Mouse (Mus musculus): Measurements from ENCODE around the gene Mafb. TPM values are rescaled to one million over a fixed set of nuclear protein-coding genes. Genes with fewer than 3 reads are reported as not detected.

Gene Mafb
- polyA plus RNA-seq, 1 experiment from 2014 or later = 13.3 TPM

GRCm38 (mm10) chr2:160340121-160340520, 26.7 kb downstream of the Mafb start:
- no peak overlapping the region for H3K4me3 ChIP-seq (ENCODE audit: low read depth, low read length)
- DNase-seq (ENCODE audit: low spot score) (no peak), ATAC-seq (ENCODE audit: insufficient read depth, low FRiP score, low TSS enrichment) (no peak)
- H3K4me2 ChIP-seq (ENCODE audit: low read depth) = no peak overlapping the region
- H3K27ac ChIP-seq (ENCODE audit: low read depth, low read length) = no peak overlapping the region
- WGBS = 85% methylated on average over 3 of the region's 4 CpGs
- no peak overlapping the region for H3K9ac ChIP-seq (ENCODE audit: low read length)
- H3K36me3 ChIP-seq (ENCODE audit: control insufficient read depth, insufficient read depth, low read length) = no peaks in the 10 kb centered on the region
- H3K4me1 ChIP-seq (ENCODE audit: control insufficient read depth, insufficient read depth, low read length) = no peaks in the 10 kb centered on the region
- H3K9me3 ChIP-seq (ENCODE audit: control insufficient read depth, low read length) = no peaks in the 10 kb centered on the region
- H3K27me3 ChIP-seq (ENCODE audit: control insufficient read depth, insufficient read depth, low read length) = no peaks in the 10 kb centered on the region

- H3K27ac ChIP-seq (ENCODE audit: low read depth, low read length) = no peak overlapping the region
- H3K27me3 ChIP-seq (ENCODE audit: control insufficient read depth, insufficient read depth, low read length) = no peaks in the 10 kb centered on the region
- H3K4me2 ChIP-seq (ENCODE audit: low read depth) = no peak overlapping the region
- no peak overlapping the region for H3K9ac ChIP-seq (ENCODE audit: low read length)
- no peak overlapping the region for H3K4me3 ChIP-seq (ENCODE audit: low read depth, low read length)
- H3K36me3 ChIP-seq (ENCODE audit: control insufficient read depth, insufficient read depth, low read length) = no peaks in the 10 kb centered on the region
- 89% methylated on average over 5 of the region's 5 CpGs for WGBS
- no peak for DNase-seq (ENCODE audit: low spot score)
- H3K9me3 ChIP-seq (ENCODE audit: control insufficient read depth, low read length) = no peaks in the 10 kb centered on the region
- no peaks in the 10 kb centered on the region for H3K4me1 ChIP-seq (ENCODE audit: control insufficient read depth, insufficient read depth, low read length)
- no peak for ATAC-seq (ENCODE audit: insufficient read depth, low FRiP score, low TSS enrichment)
Measured at GRCm38 (mm10) chr2:160339595-160339994, 27.3 kb downstream of the Mafb start.

GRCm38 (mm10) chr2:160336053-160336452, 30.8 kb downstream of the Mafb start:
- Histone ChIP-seq H3K27ac (ENCODE audit: low read depth, low read length) (no peak overlapping the region), H3K27me3 (ENCODE audit: control insufficient read depth, insufficient read depth, low read length) (no peaks in the 10 kb centered on the region), H3K4me3 (ENCODE audit: low read depth, low read length) (no peak overlapping the region), H3K4me1 (ENCODE audit: control insufficient read depth, insufficient read depth, low read length) (no peaks in the 10 kb centered on the region), H3K9ac (ENCODE audit: low read length) (no peak overlapping the region), H3K9me3 (ENCODE audit: control insufficient read depth, low read length) (no peaks in the 10 kb centered on the region), H3K4me2 (ENCODE audit: low read depth) (no peak overlapping the region), H3K36me3 (ENCODE audit: control insufficient read depth, insufficient read depth, low read length) (no peaks in the 10 kb centered on the region)
- ATAC-seq (ENCODE audit: insufficient read depth, low FRiP score, low TSS enrichment) = no peak
- WGBS = 62% methylated on average over 2 of the region's 2 CpGs
- DNase-seq (ENCODE audit: low spot score) = no peak

- H3K9ac ChIP-seq (ENCODE audit: low read length) = no peak overlapping the region
- 78% methylated on average over 1 of the region's 1 CpGs for WGBS
- no peak overlapping the region for H3K4me3 ChIP-seq (ENCODE audit: low read depth, low read length)
- ATAC-seq (ENCODE audit: insufficient read depth, low FRiP score, low TSS enrichment) (no peak), DNase-seq (ENCODE audit: low spot score) (no peak)
- no peaks in the 10 kb centered on the region for H3K9me3 ChIP-seq (ENCODE audit: control insufficient read depth, low read length)
- H3K4me2 ChIP-seq (ENCODE audit: low read depth) = no peak overlapping the region
- no peak overlapping the region for H3K27ac ChIP-seq (ENCODE audit: low read depth, low read length)
- H3K27me3 ChIP-seq (ENCODE audit: control insufficient read depth, insufficient read depth, low read length) = no peaks in the 10 kb centered on the region
- H3K4me1 ChIP-seq (ENCODE audit: control insufficient read depth, insufficient read depth, low read length) = no peaks in the 10 kb centered on the region
- no peaks in the 10 kb centered on the region for H3K36me3 ChIP-seq (ENCODE audit: control insufficient read depth, insufficient read depth, low read length)
Measured at GRCm38 (mm10) chr2:160335043-160335442, 31.8 kb downstream of the Mafb start.

GRCm38 (mm10) chr2:160334111-160334661, 32.7 kb downstream of the Mafb start, which contains the start of gene Gm826:
TSS of gene Gm826 (minus strand) at chr2:160334162.
- Histone ChIP-seq H3K4me2 (ENCODE audit: low read depth) (no peak within 1 kb of the TSS), H3K36me3 (ENCODE audit: control insufficient read depth, insufficient read depth, low read length) (no peaks in the 10 kb centered on the region), H3K27me3 (ENCODE audit: control insufficient read depth, insufficient read depth, low read length) (no peaks in the 10 kb centered on the region), H3K9ac (ENCODE audit: low read length) (no peak within 1 kb of the TSS), H3K27ac (ENCODE audit: low read depth, low read length) (no peak within 1 kb of the TSS), H3K4me3 (ENCODE audit: low read depth, low read length) (no peak within 1 kb of the TSS), H3K9me3 (ENCODE audit: control insufficient read depth, low read length) (no peaks in the 10 kb centered on the region), H3K4me1 (ENCODE audit: control insufficient read depth, insufficient read depth, low read length) (no peaks in the 10 kb centered on the region)
- WGBS = 60% methylated on average over 4 of the region's 4 CpGs
- DNase-seq (ENCODE audit: low spot score) = no peak
- ATAC-seq (ENCODE audit: insufficient read depth, low FRiP score, low TSS enrichment) = no peak

GRCm38 (mm10) chr2:160332516-160333325, 34.1 kb downstream of the Mafb start:
- Histone ChIP-seq H3K27me3 (ENCODE audit: control insufficient read depth, insufficient read depth, low read length) (no peaks in the 10 kb centered on the region), H3K4me2 (ENCODE audit: low read depth) (no peak overlapping the region), H3K9me3 (ENCODE audit: control insufficient read depth, low read length) (no peaks in the 10 kb centered on the region), H3K27ac (ENCODE audit: low read depth, low read length) (no peak overlapping the region), H3K9ac (ENCODE audit: low read length) (no peak overlapping the region), H3K36me3 (ENCODE audit: control insufficient read depth, insufficient read depth, low read length) (no peaks in the 10 kb centered on the region), H3K4me1 (ENCODE audit: control insufficient read depth, insufficient read depth, low read length) (no peaks in the 10 kb centered on the region), H3K4me3 (ENCODE audit: low read depth, low read length) (no peak overlapping the region)
- no peak for ATAC-seq (ENCODE audit: insufficient read depth, low FRiP score, low TSS enrichment)
- WGBS = 86% methylated on average over 12 of the region's 12 CpGs
- DNase-seq (ENCODE audit: low spot score) = no peak

GRCm38 (mm10) chr2:160328886-160329285, 38.0 kb downstream of the Mafb start:
- H3K27me3 ChIP-seq (ENCODE audit: control insufficient read depth, insufficient read depth, low read length) = no peaks in the 10 kb centered on the region
- ATAC-seq (ENCODE audit: insufficient read depth, low FRiP score, low TSS enrichment) = no peak

GRCm38 (mm10) chr2:160327716-160328115, 39.1 kb downstream of the Mafb start:
- Histone ChIP-seq H3K27me3 (ENCODE audit: control insufficient read depth, insufficient read depth, low read length) (no peaks in the 10 kb centered on the region), H3K4me2 (ENCODE audit: low read depth) (no peak overlapping the region), H3K4me1 (ENCODE audit: control insufficient read depth, insufficient read depth, low read length) (no peaks in the 10 kb centered on the region), H3K4me3 (ENCODE audit: low read depth, low read length) (no peak overlapping the region), H3K9ac (ENCODE audit: low read length) (no peak overlapping the region), H3K27ac (ENCODE audit: low read depth, low read length) (no peak overlapping the region), H3K9me3 (ENCODE audit: control insufficient read depth, low read length) (no peaks in the 10 kb centered on the region), H3K36me3 (ENCODE audit: control insufficient read depth, insufficient read depth, low read length) (no peaks in the 10 kb centered on the region)
- no peak for DNase-seq (ENCODE audit: low spot score)
- 82% methylated on average over 4 of the region's 4 CpGs for WGBS
- ATAC-seq (ENCODE audit: insufficient read depth, low FRiP score, low TSS enrichment) = no peak

More at GRCm38 (mm10) chr2:160328886-160329285, 38.0 kb downstream of the Mafb start:
- no peak overlapping the region for H3K9ac ChIP-seq (ENCODE audit: low read length)
- no peaks in the 10 kb centered on the region for H3K36me3 ChIP-seq (ENCODE audit: control insufficient read depth, insufficient read depth, low read length)
- no peaks in the 10 kb centered on the region for H3K9me3 ChIP-seq (ENCODE audit: control insufficient read depth, low read length)
- no peak overlapping the region for H3K4me2 ChIP-seq (ENCODE audit: low read depth)
- no peak overlapping the region for H3K4me3 ChIP-seq (ENCODE audit: low read depth, low read length)
- no peak for DNase-seq (ENCODE audit: low spot score)
- H3K4me1 ChIP-seq (ENCODE audit: control insufficient read depth, insufficient read depth, low read length) = no peaks in the 10 kb centered on the region
- WGBS = 53% methylated on average over 9 of the region's 9 CpGs
- H3K27ac ChIP-seq (ENCODE audit: low read depth, low read length) = no peak overlapping the region

GRCm38 (mm10) chr2:160327167-160327566, 39.7 kb downstream of the Mafb start:
- WGBS = 60% methylated on average over 4 of the region's 4 CpGs
- H3K4me3 ChIP-seq (ENCODE audit: low read depth, low read length) = no peak overlapping the region

More at GRCm38 (mm10) chr2:160327167-160327566, 39.7 kb downstream of the Mafb start:
- Histone ChIP-seq H3K36me3 (ENCODE audit: control insufficient read depth, insufficient read depth, low read length) (no peaks in the 10 kb centered on the region), H3K9ac (ENCODE audit: low read length) (no peak overlapping the region), H3K27me3 (ENCODE audit: control insufficient read depth, insufficient read depth, low read length) (no peaks in the 10 kb centered on the region), H3K27ac (ENCODE audit: low read depth, low read length) (no peak overlapping the region), H3K4me1 (ENCODE audit: control insufficient read depth, insufficient read depth, low read length) (no peaks in the 10 kb centered on the region), H3K9me3 (ENCODE audit: control insufficient read depth, low read length) (no peaks in the 10 kb centered on the region), H3K4me2 (ENCODE audit: low read depth) (no peak overlapping the region)
- DNase-seq (ENCODE audit: low spot score) (no peak), ATAC-seq (ENCODE audit: insufficient read depth, low FRiP score, low TSS enrichment) (no peak)
